Mouse (Mus musculus) hindbrain, embryonic 12.5 days (tissue): ENCODE measurements at regions not wholly inside any gene's neighbourhood (a gene's known extent, or its start where the extent isn't known, plus 50 kb on each side); places are given as distances from the start of the nearest gene placed in this dataset.

Source experiments
- ATAC-seq: fragments of 200-750 bp; cut with Nextera tagmentation; 2 replicates; pipeline ENCODE4 v1.8.0; 2017; ENCODE audit warnings: moderate TSS enrichment; ENCODE audit not compliant: low FRiP score
- H3K27ac ChIP-seq: fragments of 300-500 bp; sonication (generic); 2 replicates; pipeline ENCODE4 v1.5.1; 2016; ENCODE audit warnings: mild to moderate bottlenecking
- H3K27me3 ChIP-seq: fragments of 300-500 bp; sonication (generic); 2 replicates; pipeline ENCODE4 v1.6.1; 2016; ENCODE audit warnings: mild to moderate bottlenecking
- H3K36me3 ChIP-seq: fragments of 300-500 bp; sonication (generic); 2 replicates; pipeline ENCODE4 v1.6.1; 2016; ENCODE audit warnings: mild to moderate bottlenecking
- H3K4me1 ChIP-seq: fragments of 300-500 bp; sonication (generic); 2 replicates; pipeline ENCODE4 v1.6.1; 2016
- H3K4me2 ChIP-seq: fragments of 300-500 bp; sonication (generic); replicated peaks from 2 replicates; pipeline ENCODE4 v1.6.1; 2016; ENCODE audit warnings: mild to moderate bottlenecking
- H3K4me3 ChIP-seq: fragments of 300-500 bp; sonication (generic); 2 replicates; pipeline ENCODE4 v1.5.1; 2016; ENCODE audit warnings: mild to moderate bottlenecking
- H3K9ac ChIP-seq: fragments of 300-500 bp; sonication (generic); 2 replicates; pipeline ENCODE4 v1.6.1; 2016; ENCODE audit warnings: mild to moderate bottlenecking, moderate library complexity
- H3K9me3 ChIP-seq: fragments of 300-500 bp; sonication (generic); replicated peaks from 2 replicates; pipeline ENCODE4 v1.6.1; 2016; ENCODE audit warnings: mild to moderate bottlenecking
- WGBS: fragments of 180-500 bp; shearing (Covaris S2); methylation state at CpG from one replicate; pipeline ENCODE4 v1.1.7; 2016; 5-methylcytosine and 5-hydroxymethylcytosine counted together

DNA sequence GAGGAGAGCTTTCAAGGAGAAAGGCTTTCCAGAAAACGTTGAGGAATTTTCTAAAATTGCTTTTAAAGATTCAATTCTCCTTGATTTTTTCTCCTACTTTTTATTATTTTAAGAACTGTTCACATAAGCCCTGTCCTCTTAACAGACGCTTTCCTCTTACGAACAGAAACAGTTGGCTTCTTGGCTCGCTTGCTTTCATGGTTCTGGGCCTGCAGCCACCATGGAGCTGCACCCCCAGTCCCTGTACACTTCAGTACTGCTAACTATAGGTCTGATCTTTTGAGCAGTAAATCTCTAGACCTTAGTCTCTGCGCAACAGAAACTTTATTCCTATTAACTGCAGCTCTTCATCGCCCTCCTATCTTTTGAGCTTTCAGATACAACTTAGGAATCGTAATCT lies 63.8 kb upstream of the Slc22a12 start:
- peaks cover 10% of the 10 kb centered on the region for H3K4me1 ChIP-seq
- H3K36me3 ChIP-seq = no peaks in the 10 kb centered on the region
- H3K9ac ChIP-seq = no peak overlapping the region
- WGBS = 87% methylated on average over 7 of the region's 7 CpGs
- no peak overlapping the region for H3K27ac ChIP-seq
- H3K27me3 ChIP-seq = no peaks in the 10 kb centered on the region
- no peak for ATAC-seq
- no peak overlapping the region for H3K4me2 ChIP-seq
- no peaks in the 10 kb centered on the region for H3K9me3 ChIP-seq
- H3K4me3 ChIP-seq = no peak overlapping the region

DNA sequence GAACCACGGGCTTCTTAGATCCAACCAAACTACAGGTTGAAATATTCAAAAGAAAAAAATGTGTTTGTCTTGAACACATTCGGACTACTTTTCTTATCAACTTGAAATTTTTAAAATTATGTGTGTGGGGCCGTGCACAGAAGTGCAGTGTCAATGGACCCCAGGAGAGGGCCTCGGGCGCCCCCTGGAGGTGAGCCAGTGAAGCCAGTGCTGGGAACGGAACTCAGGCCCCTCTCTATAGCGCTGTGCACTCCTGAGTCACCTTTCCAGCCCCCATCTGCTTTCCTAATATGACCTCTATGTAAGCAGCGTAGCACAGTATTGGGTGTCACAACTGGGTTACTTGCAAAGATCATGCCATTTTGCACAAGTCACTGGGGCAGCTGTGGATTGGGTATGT lies 61.9 kb upstream of the Slc22a12 start:
- Histone ChIP-seq H3K36me3 (no peaks in the 10 kb centered on the region), H3K4me1 (peaks cover 7% of the 10 kb centered on the region), H3K9ac (no peak overlapping the region), H3K9me3 (no peaks in the 10 kb centered on the region), H3K27ac (no peak overlapping the region), H3K27me3 (no peaks in the 10 kb centered on the region), H3K4me3 (no peak overlapping the region), H3K4me2 (no peak overlapping the region)
- no peak for ATAC-seq
- WGBS = 61% methylated on average over 8 of the region's 8 CpGs

- Histone ChIP-seq H3K9ac (no peak overlapping the region), H3K4me3 (no peak overlapping the region), H3K9me3 (no peaks in the 10 kb centered on the region), H3K4me2 (no peak overlapping the region), H3K4me1 (0 out of 2 replicates have a peak, but pooled peaks cover 2% of the 10 kb centered on the region), H3K36me3 (no peaks in the 10 kb centered on the region), H3K27ac (no peak overlapping the region), H3K27me3 (no peaks in the 10 kb centered on the region)
- ATAC-seq = no peak
- WGBS = 31% methylated on average over 12 of the region's 12 CpGs
Measured at GRCm38 (mm10) chr19:6600873-6601530, 58.2 kb upstream of the Slc22a12 start.

DNA sequence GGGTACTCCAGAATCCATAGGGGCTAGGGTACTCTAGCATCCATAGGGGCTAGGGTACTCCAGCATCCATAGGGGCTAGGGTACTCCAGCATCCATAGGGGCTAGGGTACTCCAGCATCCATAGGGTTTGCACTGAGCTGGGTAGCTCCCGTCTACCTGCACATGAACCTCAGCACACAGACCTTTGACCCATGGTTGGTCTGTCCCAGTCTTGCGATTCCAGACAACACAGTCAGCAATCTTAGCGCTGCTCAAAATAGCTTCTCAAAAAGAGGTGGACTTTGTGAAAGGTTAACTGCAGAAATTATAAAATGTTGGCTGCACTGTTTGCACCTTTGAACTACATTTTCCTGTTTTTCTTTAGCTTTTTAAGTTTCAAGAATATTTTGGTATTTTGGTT lies 56.4 kb upstream of the Slc22a12 start:
- H3K9me3 ChIP-seq = no peaks in the 10 kb centered on the region
- no peak overlapping the region for H3K27ac ChIP-seq
- no peak overlapping the region for H3K9ac ChIP-seq
- H3K4me1 ChIP-seq = 0 out of 2 replicates have a peak, but pooled peaks cover 2% of the 10 kb centered on the region
- no peaks in the 10 kb centered on the region for H3K27me3 ChIP-seq
- no peak for ATAC-seq
- H3K36me3 ChIP-seq = no peaks in the 10 kb centered on the region
- H3K4me2 ChIP-seq = no peak overlapping the region
- H3K4me3 ChIP-seq = no peak overlapping the region
- WGBS = 81% methylated on average over 3 of the region's 3 CpGs

- WGBS = 83% methylated on average over 3 of the region's 3 CpGs
- no peak for ATAC-seq
Measured at GRCm38 (mm10) chr19:6598186-6598585, 55.4 kb upstream of the Slc22a12 start.

GRCm38 (mm10) chr19:6595801-6596200 lies 53.0 kb upstream of the Slc22a12 start:
- Histone ChIP-seq H3K36me3 (no peaks in the 10 kb centered on the region), H3K4me3 (no peak overlapping the region), H3K9me3 (no peaks in the 10 kb centered on the region), H3K9ac (no peak overlapping the region), H3K27ac (no peak overlapping the region), H3K4me1 (no peaks in the 10 kb centered on the region), H3K27me3 (no peaks in the 10 kb centered on the region), H3K4me2 (no peak overlapping the region)
- no peak for ATAC-seq
- WGBS = 54% methylated on average over 9 of the region's 9 CpGs

More at GRCm38 (mm10) chr19:6598186-6598585, 55.4 kb upstream of the Slc22a12 start:
- Histone ChIP-seq H3K36me3 (no peaks in the 10 kb centered on the region), H3K4me2 (no peak overlapping the region), H3K9me3 (no peaks in the 10 kb centered on the region), H3K4me1 (0 out of 2 replicates have a peak, but pooled peaks cover 2% of the 10 kb centered on the region), H3K4me3 (no peak overlapping the region), H3K27ac (no peak overlapping the region), H3K9ac (no peak overlapping the region), H3K27me3 (no peaks in the 10 kb centered on the region)
